Mouse (Mus musculus): ENCODE measurements around the gene Pde4d. TPM values are rescaled to one million over a fixed set of nuclear protein-coding genes. Genes with fewer than 3 reads are reported as not detected.

The Pde4d gene
- total and polyA plus RNA-seq, 3 experiments, result 18.5 to 18.8 TPM; not detected in 1

DNA sequence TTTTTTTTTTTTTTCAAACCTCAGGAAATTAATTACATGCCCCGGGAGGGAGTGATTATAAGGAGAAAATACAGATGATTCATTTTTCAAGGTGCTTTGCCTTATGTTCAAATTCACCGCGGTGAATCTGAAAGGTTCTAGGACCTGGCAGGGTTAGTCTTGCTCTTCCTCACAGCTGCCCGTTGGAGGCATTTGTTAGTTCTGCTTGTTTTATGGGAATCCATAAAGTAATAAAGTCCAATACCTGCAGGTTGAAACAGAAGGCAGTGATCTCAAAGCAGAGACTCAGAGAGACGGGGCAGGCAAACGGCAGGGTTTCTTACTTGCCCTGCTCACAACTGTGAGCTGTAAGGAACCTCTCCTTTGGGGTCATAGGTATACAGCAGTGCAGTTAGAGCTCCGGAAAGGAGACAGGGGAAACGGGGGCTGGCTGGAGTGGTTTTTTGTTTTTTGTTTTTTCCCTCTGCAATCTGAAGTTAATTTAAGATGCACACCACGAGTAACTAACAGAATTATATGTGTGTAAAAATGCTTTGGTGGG is 49.1 kb downstream of the Pde4d start:
- peaks cover 0 to 2% of the 10 kb centered on the region in 2 experiments; a peak in 1 of 4 replicates for H3K27me3 ChIP-seq (ENCODE audit: control insufficient read depth in 1 of 2, insufficient read depth in 2 of 2, low read length in 2 of 2)
- TF ChIP-seq MYB (IDR thresholded peaks at IDR 0.05; ENCODE audit: low read depth, low read length), result no peak
- TF ChIP-seq RAD21 (IDR thresholded peaks at IDR 0.05; ENCODE audit: low read depth, low read length), result no peak
- no peak for TF ChIP-seq ZC3H11A (IDR thresholded peaks at IDR 0.05; ENCODE audit: low read depth, low read length)
- TF ChIP-seq EP300 (IDR thresholded peaks at IDR 0.05; ENCODE audit: low read depth in 1 of 2, low read length in 2 of 2), result no peak
- no peak for TF ChIP-seq MAZ (IDR thresholded peaks at IDR 0.05; ENCODE audit: low read depth, low read length)
- no peak for TF ChIP-seq E2F4 (IDR thresholded peaks at IDR 0.05; ENCODE audit: borderline replicate concordance, low read depth, low read length)
- no peak for TF ChIP-seq ZKSCAN1 (IDR thresholded peaks at IDR 0.05; ENCODE audit: low read depth, low read length)
- no peak for TF ChIP-seq HCFC1 (IDR thresholded peaks at IDR 0.05; ENCODE audit: low read depth, low read length)
- TF ChIP-seq POLR2AphosphoS5 (IDR thresholded peaks at IDR 0.05; ENCODE audit: borderline replicate concordance, low read depth, low read length), result no peak
- TF ChIP-seq ZMIZ1 (IDR thresholded peaks at IDR 0.05; ENCODE audit: low read depth, low read length), result no peak
- TF ChIP-seq ZNF384 (IDR thresholded peaks at IDR 0.05; ENCODE audit: low read depth, low read length), result no peak
- TF ChIP-seq POLR2A (IDR thresholded peaks at IDR 0.05; ENCODE audit: control insufficient read depth in 1 of 2, insufficient read depth in 1 of 2, low read depth in 1 of 2, low read length in 2 of 2, poor library complexity in 1 of 2), result no peak
- TF ChIP-seq MXI1 (IDR thresholded peaks at IDR 0.05; ENCODE audit: low read depth, low read length), result no peak
- no peak for TF ChIP-seq TCF12 (IDR thresholded peaks at IDR 0.05; ENCODE audit: low read depth, low read length)
- TF ChIP-seq CHD2 (IDR thresholded peaks at IDR 0.05; ENCODE audit: low read length), result no peak
- TF ChIP-seq USF2 (IDR thresholded peaks at IDR 0.05; ENCODE audit: borderline replicate concordance in 1 of 2, insufficient read depth in 1 of 2, low read depth in 1 of 2, low read length in 2 of 2), result no peak
- TF ChIP-seq KAT2A (conservative IDR thresholded peaks at IDR 0.05; ENCODE audit: low read depth, low read length), result no peak
- no peak for TF ChIP-seq SIN3A (IDR thresholded peaks at IDR 0.05; ENCODE audit: low read length)
- TF ChIP-seq TAL1 (IDR thresholded peaks at IDR 0.05; ENCODE audit: low read length), result no peak
- no peak overlapping the region for H3K27ac ChIP-seq (ENCODE audit: control insufficient read depth, low read depth, low read length)
- DNase-seq (ENCODE audit: low read depth, low spot score), result no peak
- no peaks in the 10 kb centered on the region for H3K36me3 ChIP-seq (ENCODE audit: control insufficient read depth in 1 of 2, insufficient read depth in 2 of 2, low read length in 2 of 2)
- H3K4me3 ChIP-seq (ENCODE audit: control insufficient read depth in 1 of 2, insufficient read depth in 1 of 2, low read depth in 2 of 2, low read length in 2 of 2), result no peak overlapping the region
- H3K9me3 ChIP-seq (replicated peaks; ENCODE audit: insufficient read depth, low read length), result no peaks in the 10 kb centered on the region
- no peaks in the 10 kb centered on the region for H3K4me1 ChIP-seq (ENCODE audit: control insufficient read depth in 1 of 2, insufficient read depth in 2 of 2, low read length in 2 of 2)
- no peaks in the 10 kb centered on the region for H3K79me2 ChIP-seq (ENCODE audit: control insufficient read depth, insufficient read depth, low read length, poor library complexity)
- H3K9ac ChIP-seq (ENCODE audit: control insufficient read depth, low read depth, low read length, poor library complexity, severe bottlenecking), result no peak overlapping the region

DNA sequence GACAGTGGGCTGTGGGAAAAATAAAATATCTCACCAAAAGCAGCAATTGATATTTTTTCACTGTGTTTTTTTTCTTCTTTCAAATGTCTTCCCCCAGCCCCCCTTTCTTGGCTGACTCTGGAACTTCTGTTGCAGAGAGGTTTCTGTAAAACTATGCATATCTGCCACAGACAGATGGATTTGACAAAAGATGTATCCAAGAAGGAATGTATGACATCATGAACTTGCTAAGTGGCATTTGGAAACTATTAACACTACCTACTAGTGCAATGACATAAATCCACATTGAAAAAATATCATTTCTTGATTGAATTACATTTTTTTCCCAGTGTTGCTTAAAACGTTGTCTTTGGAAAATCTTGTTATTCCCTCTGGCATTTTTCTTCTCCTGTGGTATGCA is 51.6 kb downstream of the Pde4d start:
- DNase-seq (ENCODE audit: low read depth, low spot score), result no peak
- Histone ChIP-seq H3K27me3 (ENCODE audit: control insufficient read depth in 1 of 2, insufficient read depth in 2 of 2, low read length in 2 of 2) (peaks cover 0 to 2% of the 10 kb centered on the region in 2 experiments; a peak in 1 of 4 replicates), H3K4me1 (ENCODE audit: control insufficient read depth in 1 of 2, insufficient read depth in 2 of 2, low read length in 2 of 2) (no peaks in the 10 kb centered on the region), H3K36me3 (ENCODE audit: control insufficient read depth in 1 of 2, insufficient read depth in 2 of 2, low read length in 2 of 2) (no peaks in the 10 kb centered on the region), H3K4me3 (ENCODE audit: control insufficient read depth in 1 of 2, insufficient read depth in 1 of 2, low read depth in 2 of 2, low read length in 2 of 2) (no peak overlapping the region), H3K9ac (ENCODE audit: control insufficient read depth, low read depth, low read length, poor library complexity, severe bottlenecking) (no peak overlapping the region), H3K79me2 (ENCODE audit: control insufficient read depth, insufficient read depth, low read length, poor library complexity) (no peaks in the 10 kb centered on the region), H3K9me3 (replicated peaks; ENCODE audit: insufficient read depth, low read length) (no peaks in the 10 kb centered on the region), H3K27ac (ENCODE audit: control insufficient read depth, low read depth, low read length) (no peak overlapping the region)
- TF ChIP-seq ZNF384 (IDR thresholded peaks at IDR 0.05; ENCODE audit: low read depth, low read length) (no peak), SIN3A (IDR thresholded peaks at IDR 0.05; ENCODE audit: low read length) (no peak)

Measured in MEL (cell line).